Mouse (Mus musculus) erythroblast, embryonic 14.5 days (primary cell): ENCODE results near the gene Ctnnb1. TPM values are rescaled to one million over a fixed set of nuclear protein-coding genes. Genes with fewer than 3 reads are reported as not detected.

ENCODE experiments used
- H3K27me3 ChIP-seq: 2 replicates; pipeline ENCODE4 v1.6.1; 2012; ENCODE audit warnings: inconsistent platforms; ENCODE audit not compliant: control insufficient read depth
- H3K36me3 ChIP-seq: 2 replicates; pipeline ENCODE4 v1.6.1; 2012; ENCODE audit warnings: mild to moderate bottlenecking, inconsistent platforms; ENCODE audit not compliant: control insufficient read depth
- H3K4me1 ChIP-seq: 2 replicates; pipeline ENCODE4 v1.6.1; 2012; ENCODE audit warnings: inconsistent platforms; ENCODE audit not compliant: control insufficient read depth
- H3K4me3 ChIP-seq: replicated peaks from 2 replicates; pipeline ENCODE3; 2012; ENCODE audit warnings: moderate library complexity, mild to moderate bottlenecking, inconsistent platforms
- H3K9me3 ChIP-seq: 2 replicates; pipeline ENCODE4 v1.6.1; 2012; ENCODE audit warnings: low read length, inconsistent platforms, mixed read lengths; ENCODE audit not compliant: control insufficient read depth
- GATA1 ChIP-seq: IDR thresholded peaks from 2 replicates; pipeline ENCODE4 v1.6.1; 2012; ENCODE audit warnings: low read length, inconsistent platforms, mixed read lengths
- TAL1 ChIP-seq: IDR thresholded peaks from 3 replicates; pipeline ENCODE4 v1.6.1; 2012; ENCODE audit warnings: low read length, inconsistent platforms, mixed read lengths
- polyA plus RNA-seq: library from polyadenylated mRNA; stranded (reverse); fragments of >175 nt; gene quantifications from 2 replicates; pipeline ENCODE4 v1.2.3, GENCODE M21; 2012

The Ctnnb1 gene
- polyA plus RNA-seq, 1 experiment, result 0.87 TPM

GRCm38 (mm10) chr9:120950761-120951160 is 21.7 kb downstream of the Ctnnb1 start:
- Histone ChIP-seq H3K4me1 (peaks cover 4% of the 10 kb centered on the region), H3K36me3 (peaks cover 90% of the 10 kb centered on the region), H3K9me3 (no peaks in the 10 kb centered on the region), H3K27me3 (no peaks in the 10 kb centered on the region), H3K4me3 (no peak overlapping the region)
- no peak for TF ChIP-seq GATA1
- TF ChIP-seq TAL1, result no peak

GRCm38 (mm10) chr9:120951947-120952346 is 22.9 kb downstream of the Ctnnb1 start:
- Histone ChIP-seq H3K27me3 (no peaks in the 10 kb centered on the region), H3K36me3 (peaks cover 94% of the 10 kb centered on the region), H3K4me1 (peaks cover 4% of the 10 kb centered on the region), H3K4me3 (no peak overlapping the region), H3K9me3 (no peaks in the 10 kb centered on the region)
- no peak for TF ChIP-seq GATA1
- TF ChIP-seq TAL1, result no peak

GRCm38 (mm10) chr9:120958051-120958450 is 29.0 kb downstream of the Ctnnb1 start:
- peaks cover 100% of the 10 kb centered on the region for H3K36me3 ChIP-seq
- no peaks in the 10 kb centered on the region for H3K9me3 ChIP-seq
- no peak for TF ChIP-seq TAL1
- TF ChIP-seq GATA1, result no peak
- H3K4me1 ChIP-seq, result peaks cover 29% of the 10 kb centered on the region
- H3K4me3 ChIP-seq, result no peak overlapping the region
- no peaks in the 10 kb centered on the region for H3K27me3 ChIP-seq

GRCm38 (mm10) chr9:120958560-120958959 is 29.5 kb downstream of the Ctnnb1 start:
- H3K27me3 ChIP-seq, result no peaks in the 10 kb centered on the region
- no peaks in the 10 kb centered on the region for H3K9me3 ChIP-seq
- peaks cover 29% of the 10 kb centered on the region for H3K4me1 ChIP-seq
- no peak overlapping the region for H3K4me3 ChIP-seq
- TF ChIP-seq TAL1, result no peak
- TF ChIP-seq GATA1, result no peak
- H3K36me3 ChIP-seq, result peaks cover 100% of the 10 kb centered on the region

GRCm38 (mm10) chr9:120959225-120959624 is 30.2 kb downstream of the Ctnnb1 start:
- H3K4me3 ChIP-seq, result no peak overlapping the region
- no peaks in the 10 kb centered on the region for H3K27me3 ChIP-seq
- no peaks in the 10 kb centered on the region for H3K9me3 ChIP-seq
- peaks cover 29% of the 10 kb centered on the region for H3K4me1 ChIP-seq
- TF ChIP-seq TAL1, result no peak
- TF ChIP-seq GATA1, result no peak
- peaks cover 100% of the 10 kb centered on the region for H3K36me3 ChIP-seq

- TF ChIP-seq TAL1 (no peak), GATA1 (no peak)
- Histone ChIP-seq H3K4me3 (no peak overlapping the region), H3K27me3 (no peaks in the 10 kb centered on the region), H3K9me3 (no peaks in the 10 kb centered on the region), H3K36me3 (peaks cover 100% of the 10 kb centered on the region), H3K4me1 (peaks cover 29% of the 10 kb centered on the region)
These were observed 31.6 kb downstream of the Ctnnb1 start for GRCm38 (mm10) chr9:120960611-120961010.

- H3K4me1 ChIP-seq, result peaks cover 29% of the 10 kb centered on the region
- H3K27me3 ChIP-seq, result no peaks in the 10 kb centered on the region
- H3K9me3 ChIP-seq, result no peaks in the 10 kb centered on the region
- no peak for TF ChIP-seq GATA1
- TF ChIP-seq TAL1, result no peak
- H3K36me3 ChIP-seq, result peaks cover 100% of the 10 kb centered on the region
- no peak overlapping the region for H3K4me3 ChIP-seq
These were observed 32.5 kb downstream of the Ctnnb1 start for GRCm38 (mm10) chr9:120961466-120961865.

GRCm38 (mm10) chr9:120961969-120962700 is 33.1 kb downstream of the Ctnnb1 start:
- peaks cover 29% of the 10 kb centered on the region for H3K4me1 ChIP-seq
- H3K9me3 ChIP-seq, result no peaks in the 10 kb centered on the region
- no peak overlapping the region for H3K4me3 ChIP-seq
- H3K36me3 ChIP-seq, result peaks cover 100% of the 10 kb centered on the region
- no peaks in the 10 kb centered on the region for H3K27me3 ChIP-seq
- TF ChIP-seq TAL1, result no peak
- TF ChIP-seq GATA1, result no peak

GRCm38 (mm10) chr9:120963104-120963503 is 34.1 kb downstream of the Ctnnb1 start:
- no peak for TF ChIP-seq TAL1
- TF ChIP-seq GATA1, result no peak
- H3K4me1 ChIP-seq, result peaks cover 29% of the 10 kb centered on the region

GRCm38 (mm10) chr9:120963720-120964119 is 34.7 kb downstream of the Ctnnb1 start:
- no peak overlapping the region for H3K4me3 ChIP-seq
- H3K36me3 ChIP-seq, result peaks cover 97% of the 10 kb centered on the region
- peaks cover 28% of the 10 kb centered on the region for H3K4me1 ChIP-seq
- no peaks in the 10 kb centered on the region for H3K9me3 ChIP-seq
- no peak for TF ChIP-seq GATA1
- H3K27me3 ChIP-seq, result no peaks in the 10 kb centered on the region

More at GRCm38 (mm10) chr9:120963104-120963503, 34.1 kb downstream of the Ctnnb1 start:
- Histone ChIP-seq H3K9me3 (no peaks in the 10 kb centered on the region), H3K27me3 (no peaks in the 10 kb centered on the region), H3K4me3 (no peak overlapping the region), H3K36me3 (peaks cover 97% of the 10 kb centered on the region)
